Mouse (Mus musculus): Measurements from ENCODE around the gene Eif2a. TPM values are rescaled to one million over a fixed set of nuclear protein-coding genes. Genes with fewer than 3 reads are reported as not detected.

Eif2a gene
- polyA plus RNA-seq, 1 experiment: 3.4 TPM

- H3K4me1 ChIP-seq (ENCODE audit: control insufficient read depth, insufficient read depth, insufficient read length): peaks cover 2% of the 10 kb centered on the region; the same call in 1 of the 2 replicates
- H3K27ac ChIP-seq (ENCODE audit: insufficient read depth, low read length): no peak overlapping the region
- no peak for DNase-seq (ENCODE audit: low read depth in 1 of 2, low spot score in 2 of 2)
- H3K27me3 ChIP-seq (ENCODE audit: control insufficient read depth, insufficient read depth, low read length): no peaks in the 10 kb centered on the region
- TF ChIP-seq CTCF (IDR thresholded peaks at IDR 0.05; ENCODE audit: extremely low read depth, insufficient read depth, insufficient read length, insufficient replicate concordance): no peak
- no peaks in the 10 kb centered on the region for H3K36me3 ChIP-seq (ENCODE audit: control insufficient read depth, insufficient read depth, low read length)
- WGBS: 72% methylated on average over 4 of the region's 4 CpGs
- no peak overlapping the region for H3K4me3 ChIP-seq (ENCODE audit: extremely low read depth, insufficient read depth, insufficient read length)
These were observed 32.0 kb upstream of the Eif2a start for GRCm38 (mm10) chr3:58493621-58494020.

- peak overlapping the region; percentile 44; the same call in 1 of the 2 replicates for H3K27ac ChIP-seq (ENCODE audit: insufficient read depth, low read length)
- TF ChIP-seq POLR2A (IDR thresholded peaks at IDR 0.05; ENCODE audit: low read depth, low read length) (no peak), CTCF (IDR thresholded peaks at IDR 0.05; ENCODE audit: extremely low read depth, insufficient read depth, insufficient read length, insufficient replicate concordance) (no peak)
These were observed 23.7 kb upstream of the Eif2a start for GRCm38 (mm10) chr3:58501961-58502360.

DNA sequence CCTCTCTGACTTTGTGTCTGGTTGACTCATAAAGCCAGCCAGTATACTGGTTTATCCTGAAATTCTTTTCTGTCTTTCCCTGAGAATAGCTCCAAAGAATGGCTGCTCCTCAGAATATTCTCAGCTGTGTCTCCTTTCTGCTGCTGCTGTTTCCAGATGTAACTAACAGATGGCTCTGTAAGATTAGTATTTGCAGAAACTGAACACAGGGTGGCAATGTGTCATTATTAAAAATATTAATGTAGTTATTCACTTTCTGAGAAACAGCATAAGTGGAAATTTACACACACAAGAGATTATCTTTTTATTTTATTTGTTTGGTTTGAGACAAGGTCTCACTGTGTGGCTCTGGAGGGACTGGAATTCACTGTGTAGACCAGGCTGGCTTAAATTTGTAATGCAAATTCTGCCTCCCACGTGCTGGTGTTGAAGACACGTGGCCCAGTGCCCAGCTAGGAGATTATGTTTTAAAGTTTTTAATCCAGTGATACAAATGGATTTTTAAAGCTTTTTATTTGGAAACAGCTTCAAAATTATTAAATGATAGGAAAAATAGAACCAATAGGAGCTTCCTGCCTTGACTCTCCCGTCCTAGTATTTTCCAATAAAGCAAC is 21.8 kb upstream of the Eif2a start:
- H3K4me1 ChIP-seq (ENCODE audit: control insufficient read depth, insufficient read depth, insufficient read length): peaks cover 4% of the 10 kb centered on the region; the same call in 1 of the 2 replicates
- no peak for TF ChIP-seq CTCF (IDR thresholded peaks at IDR 0.05; ENCODE audit: extremely low read depth, insufficient read depth, insufficient read length, insufficient replicate concordance)
- TF ChIP-seq POLR2A (IDR thresholded peaks at IDR 0.05; ENCODE audit: low read depth, low read length): no peak
- no peak overlapping the region for H3K4me3 ChIP-seq (ENCODE audit: extremely low read depth, insufficient read depth, insufficient read length)
- no peaks in the 10 kb centered on the region for H3K36me3 ChIP-seq (ENCODE audit: control insufficient read depth, insufficient read depth, low read length)
- no peak for DNase-seq (ENCODE audit: low read depth in 1 of 2, low spot score in 2 of 2)
- 53% methylated on average over 3 of the region's 3 CpGs for WGBS
- no peaks in the 10 kb centered on the region for H3K27me3 ChIP-seq (ENCODE audit: control insufficient read depth, insufficient read depth, low read length)
- H3K27ac ChIP-seq (ENCODE audit: insufficient read depth, low read length): no peak overlapping the region

More at GRCm38 (mm10) chr3:58501961-58502360, 23.7 kb upstream of the Eif2a start:
- no peaks in the 10 kb centered on the region for H3K27me3 ChIP-seq (ENCODE audit: control insufficient read depth, insufficient read depth, low read length)
- no peak overlapping the region for H3K4me3 ChIP-seq (ENCODE audit: extremely low read depth, insufficient read depth, insufficient read length)
- 8% methylated on average over 2 of the region's 2 CpGs for WGBS
- H3K4me1 ChIP-seq (ENCODE audit: control insufficient read depth, insufficient read depth, insufficient read length): no peaks in the 10 kb centered on the region; the same call in 1 of the 2 replicates
- H3K36me3 ChIP-seq (ENCODE audit: control insufficient read depth, insufficient read depth, low read length): no peaks in the 10 kb centered on the region
- DNase-seq (ENCODE audit: low read depth in 1 of 2, low spot score in 2 of 2): peak in 1 of 2 experiments; percentile 39

DNA sequence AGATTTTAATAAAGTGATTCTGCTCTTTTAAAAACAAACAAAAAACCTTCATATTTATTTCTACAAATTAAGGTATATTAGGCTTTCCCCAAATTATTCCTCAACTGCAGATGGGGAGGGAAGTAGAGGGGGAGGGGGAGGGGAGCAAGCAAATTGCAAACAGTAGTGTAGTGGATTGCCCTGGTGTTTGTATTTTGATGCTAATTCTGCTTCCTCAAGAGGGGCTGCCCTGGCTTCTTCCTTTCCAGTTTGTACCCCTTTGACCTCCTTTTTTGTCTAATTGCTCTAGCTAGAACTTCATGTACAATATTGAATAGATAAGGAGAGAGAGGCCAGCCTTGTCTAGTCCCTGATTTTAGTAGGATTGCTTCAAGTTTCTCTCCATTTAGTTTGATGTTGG is 20.9 kb upstream of the Eif2a start:
- H3K4me1 ChIP-seq (ENCODE audit: control insufficient read depth, insufficient read depth, insufficient read length): peaks cover 6% of the 10 kb centered on the region; the same call in 1 of the 2 replicates
- TF ChIP-seq POLR2A (IDR thresholded peaks at IDR 0.05; ENCODE audit: low read depth, low read length): no peak
- TF ChIP-seq CTCF (IDR thresholded peaks at IDR 0.05; ENCODE audit: extremely low read depth, insufficient read depth, insufficient read length, insufficient replicate concordance): no peak
- H3K4me3 ChIP-seq (ENCODE audit: extremely low read depth, insufficient read depth, insufficient read length): no peak overlapping the region
- H3K27me3 ChIP-seq (ENCODE audit: control insufficient read depth, insufficient read depth, low read length): no peaks in the 10 kb centered on the region
- H3K27ac ChIP-seq (ENCODE audit: insufficient read depth, low read length): no peak overlapping the region
- DNase-seq (ENCODE audit: low read depth in 1 of 2, low spot score in 2 of 2): no peak
- no peaks in the 10 kb centered on the region for H3K36me3 ChIP-seq (ENCODE audit: control insufficient read depth, insufficient read depth, low read length)

- no peak for DNase-seq (ENCODE audit: low read depth in 1 of 2, low spot score in 2 of 2)
- WGBS: 24% methylated on average over 7 of the region's 7 CpGs
- no peak overlapping the region for H3K4me3 ChIP-seq (ENCODE audit: extremely low read depth, insufficient read depth, insufficient read length)
- TF ChIP-seq POLR2A (IDR thresholded peaks at IDR 0.05; ENCODE audit: low read depth, low read length) (no peak), CTCF (IDR thresholded peaks at IDR 0.05; ENCODE audit: extremely low read depth, insufficient read depth, insufficient read length, insufficient replicate concordance) (no peak)
- H3K36me3 ChIP-seq (ENCODE audit: control insufficient read depth, insufficient read depth, low read length): no peaks in the 10 kb centered on the region
- peaks cover 6% of the 10 kb centered on the region; the same call in 1 of the 2 replicates for H3K4me1 ChIP-seq (ENCODE audit: control insufficient read depth, insufficient read depth, insufficient read length)
- H3K27me3 ChIP-seq (ENCODE audit: control insufficient read depth, insufficient read depth, low read length): no peaks in the 10 kb centered on the region
- peak overlapping the region; percentile 80 for H3K27ac ChIP-seq (ENCODE audit: insufficient read depth, low read length)
These were observed 17.4 kb upstream of the Eif2a start for GRCm38 (mm10) chr3:58508020-58508750.

GRCm38 (mm10) chr3:58511581-58511980 is 14.0 kb upstream of the Eif2a start:
- no peak overlapping the region for H3K27ac ChIP-seq (ENCODE audit: insufficient read depth, low read length)
- H3K27me3 ChIP-seq (ENCODE audit: control insufficient read depth, insufficient read depth, low read length): no peaks in the 10 kb centered on the region
- TF ChIP-seq POLR2A (IDR thresholded peaks at IDR 0.05; ENCODE audit: low read depth, low read length) (no peak), CTCF (IDR thresholded peaks at IDR 0.05; ENCODE audit: extremely low read depth, insufficient read depth, insufficient read length, insufficient replicate concordance) (peak; percentile 53; the same call in 1 of the 2 replicates)
- H3K4me1 ChIP-seq (ENCODE audit: control insufficient read depth, insufficient read depth, insufficient read length): peaks cover 11% of the 10 kb centered on the region; the same call in 1 of the 2 replicates
- DNase-seq (ENCODE audit: low read depth in 1 of 2, low spot score in 2 of 2): peak in 1 of 2 experiments; percentile 52
- no peak overlapping the region for H3K4me3 ChIP-seq (ENCODE audit: extremely low read depth, insufficient read depth, insufficient read length)
- no peaks in the 10 kb centered on the region for H3K36me3 ChIP-seq (ENCODE audit: control insufficient read depth, insufficient read depth, low read length)

DNA sequence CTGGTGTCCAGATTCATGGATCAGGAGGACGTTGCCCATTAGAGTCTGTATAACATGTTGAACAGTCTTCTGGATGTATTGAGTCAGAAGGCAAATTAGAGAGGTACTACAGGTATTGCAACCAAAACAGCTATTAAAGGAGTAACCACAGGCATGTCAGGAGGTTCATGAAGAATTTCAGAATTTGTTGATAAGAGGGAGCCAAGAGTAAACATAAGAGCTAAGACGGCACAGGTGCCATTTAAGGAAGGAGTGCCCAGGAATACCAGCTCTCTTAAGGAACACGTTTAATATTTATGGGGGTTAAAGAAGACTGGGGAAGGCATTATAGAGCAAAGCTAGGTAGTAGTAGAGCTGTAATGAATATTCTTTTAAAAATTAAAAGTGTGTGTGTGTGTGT is 12.9 kb upstream of the Eif2a start:
- TF ChIP-seq CTCF (IDR thresholded peaks at IDR 0.05; ENCODE audit: extremely low read depth, insufficient read depth, insufficient read length, insufficient replicate concordance) (no peak), POLR2A (IDR thresholded peaks at IDR 0.05; ENCODE audit: low read depth, low read length) (no peak)
- Histone ChIP-seq H3K4me3 (ENCODE audit: extremely low read depth, insufficient read depth, insufficient read length) (no peak overlapping the region), H3K27me3 (ENCODE audit: control insufficient read depth, insufficient read depth, low read length) (no peaks in the 10 kb centered on the region), H3K4me1 (ENCODE audit: control insufficient read depth, insufficient read depth, insufficient read length) (peaks cover 7% of the 10 kb centered on the region; the same call in 1 of the 2 replicates), H3K36me3 (ENCODE audit: control insufficient read depth, insufficient read depth, low read length) (no peaks in the 10 kb centered on the region), H3K27ac (ENCODE audit: insufficient read depth, low read length) (no peak overlapping the region)
- WGBS: 88% methylated on average over 3 of the region's 3 CpGs
- DNase-seq (ENCODE audit: low read depth in 1 of 2, low spot score in 2 of 2): no peak
